Mouse (Mus musculus): ENCODE measurements around the gene Tm7sf3.

GRCm38 (mm10) chr6:146614541-146614940 lies 28.1 kb downstream of the Tm7sf3 start:
- TF ChIP-seq POLR2A (IDR thresholded peaks at IDR 0.05; ENCODE audit: extremely low read depth, insufficient read depth, low read length) = no peak
- no peak for TF ChIP-seq CTCF (IDR thresholded peaks at IDR 0.05; ENCODE audit: low read depth, low read length)

All from liver, adult 2 months (tissue).